Mouse (Mus musculus) G1E (cell line): ENCODE results near the gene Ralgds.

Experiments
- CTCF ChIP-seq: IDR thresholded peaks from 2 replicates; pipeline ENCODE4 v1.5.1; 2012; ENCODE audit warnings: low read depth, low read length, inconsistent platforms, mixed read lengths
- GATA1 ChIP-seq: IDR thresholded peaks from 2 replicates; pipeline ENCODE4 v1.6.1; 2012; ENCODE audit warnings: borderline replicate concordance, low read length, inconsistent platforms, mixed read lengths

GRCm38 (mm10) chr2:28557452-28557851 lies 44.5 kb downstream of the Ralgds start:
- TF ChIP-seq CTCF = no peak
- TF ChIP-seq GATA1 = no peak
